7 mouse cellular contexts compared by ENCODE assay signal in genomic region chr5:64380698-64381375, GRCm38 (mm10).
DNase-seq lines count a peak whose midpoint lies in the region; ATAC-seq lines count a peak whose summit lies in the region.

No protein-coding gene starts in this region.

- intact Hi-C loops in gastrocnemius, postnatal 36 days (cut with DNase I): loop anchor here (5.0 to 10.0 kb wide), 2 partner anchors 126 to 314 kb away; no protein-coding TSS in a partner anchor

- no peaks in the 10 kb centered on the region for H3K9me3 ChIP-seq in neural tube, embryonic 12.5 days
- H3K9me3 ChIP-seq in limb, embryonic 13.5 days: no peaks in the 10 kb centered on the region
- no peaks in the 10 kb centered on the region for H3K9me3 ChIP-seq in midbrain, embryonic 15.5 days

- ATAC-seq in neural tube, embryonic 12.5 days (ENCODE audit: low FRiP score, low read depth): peak; percentile 45; the same call in 1 of the 2 replicates
- ATAC-seq in common myeloid progenitor, adult 5-6 weeks (replicated peaks; ENCODE audit: low read depth, poor library complexity, severe bottlenecking): peak; percentile 67
- no peak for ATAC-seq in limb, embryonic 13.5 days (ENCODE audit: low FRiP score, low read depth)
- no peak for ATAC-seq in midbrain, embryonic 15.5 days (replicated peaks)

- no peak overlapping the region for H3K9ac ChIP-seq in neural tube, embryonic 12.5 days
- no peak overlapping the region for H3K9ac ChIP-seq in limb, embryonic 13.5 days
- H3K9ac ChIP-seq in midbrain, embryonic 15.5 days: no peak overlapping the region

- H3K27ac ChIP-seq in neural tube, embryonic 12.5 days: no peak overlapping the region
- peak overlapping the region; percentile 22; the same call in 1 of the 2 replicates for H3K27ac ChIP-seq in limb, embryonic 13.5 days
- H3K27ac ChIP-seq in midbrain, embryonic 15.5 days: 0 out of 2 replicates have a peak overlapping the region, but pooled peaks have one; percentile 40

- no peak overlapping the region for H3K4me2 ChIP-seq in neural tube, embryonic 12.5 days (replicated peaks)
- H3K4me2 ChIP-seq in limb, embryonic 13.5 days (replicated peaks): peak overlapping the region; percentile 16; the same call in 1 of the 2 replicates
- H3K4me2 ChIP-seq in midbrain, embryonic 15.5 days: no peak overlapping the region

- peaks cover 10% of the 10 kb centered on the region for H3K4me1 ChIP-seq in neural tube, embryonic 12.5 days
- H3K4me1 ChIP-seq in limb, embryonic 13.5 days: peaks cover 64% of the 10 kb centered on the region
- peaks cover 13% of the 10 kb centered on the region for H3K4me1 ChIP-seq in midbrain, embryonic 15.5 days

- WGBS in neural tube, embryonic 12.5 days: 58% methylated on average over 11 of the region's 11 CpGs
- 44% methylated on average over 11 of the region's 11 CpGs for WGBS in limb, embryonic 13.5 days
- whole genome bisulfite sequencing in midbrain, embryonic 15.5 days: 61% methylated on average over 11 of the region's 11 CpGs

- no peaks in the 10 kb centered on the region for H3K36me3 ChIP-seq in neural tube, embryonic 12.5 days
- no peaks in the 10 kb centered on the region for H3K36me3 ChIP-seq in limb, embryonic 13.5 days
- H3K36me3 ChIP-seq in midbrain, embryonic 15.5 days (replicated peaks): no peaks in the 10 kb centered on the region

- no peaks in the 10 kb centered on the region for H3K27me3 ChIP-seq in neural tube, embryonic 12.5 days (replicated peaks)
- H3K27me3 ChIP-seq in limb, embryonic 13.5 days: no peaks in the 10 kb centered on the region
- H3K27me3 ChIP-seq in midbrain, embryonic 15.5 days (replicated peaks): no peaks in the 10 kb centered on the region

- DNase-seq in neural tube, embryonic 10.5 days (ENCODE audit: extremely low spot score, low spot score): no peak
- DNase-seq in embryo, embryonic 10 days (ENCODE audit: low spot score): no peak
- DNase-seq in gastrocnemius, postnatal 36 days: no peak

- H3K4me3 ChIP-seq in neural tube, embryonic 12.5 days: no peak overlapping the region
- no peak overlapping the region for H3K4me3 ChIP-seq in limb, embryonic 13.5 days
- H3K4me3 ChIP-seq in midbrain, embryonic 15.5 days: no peak overlapping the region

Comparison
In these comparisons a context has a peak if more than half of its experiments do, and no peak if none do; other contexts are left out.
1. ATAC-seq: peak in neural tube, embryonic 12.5 days (single experiment) and common myeloid progenitor, adult 5-6 weeks (single experiment); none in limb, embryonic 13.5 days (single experiment) and midbrain, embryonic 15.5 days (single experiment).